Mouse (Mus musculus) heart, postnatal 14 days (tissue): ENCODE results near the gene Ly6g6e. TPM values are rescaled to one million over a fixed set of nuclear protein-coding genes. Genes with fewer than 3 reads are reported as not detected.
A peak's percentile ranks its signal among the peaks of the same experiment; 100 is the strongest.

Experiments used
- DNase-seq, 2 experiments: peaks; one replicate each; pipeline ENCODE4 v3.0.0; 2021 to 2022
- intact Hi-C: fragments of 180-260 bp; cut with DNase I; formaldehyde crosslinking; loops from one replicate; pipeline ENCODE4 v1.15.1; 2025
- total RNA-seq, 2 experiments: library from RNA; stranded (reverse); gene quantifications; 2 replicates each; pipeline ENCODE4 v1.2.3; 2021

The Ly6g6e gene
- total RNA-seq, 2 experiments from 2014 or later: not detected

- no peak for DNase-seq
- intact Hi-C loops: no loop called here
Measured at GRCm38 (mm10) chr17:35048932-35049440, 27.7 kb upstream of the Ly6g6e start.

DNA sequence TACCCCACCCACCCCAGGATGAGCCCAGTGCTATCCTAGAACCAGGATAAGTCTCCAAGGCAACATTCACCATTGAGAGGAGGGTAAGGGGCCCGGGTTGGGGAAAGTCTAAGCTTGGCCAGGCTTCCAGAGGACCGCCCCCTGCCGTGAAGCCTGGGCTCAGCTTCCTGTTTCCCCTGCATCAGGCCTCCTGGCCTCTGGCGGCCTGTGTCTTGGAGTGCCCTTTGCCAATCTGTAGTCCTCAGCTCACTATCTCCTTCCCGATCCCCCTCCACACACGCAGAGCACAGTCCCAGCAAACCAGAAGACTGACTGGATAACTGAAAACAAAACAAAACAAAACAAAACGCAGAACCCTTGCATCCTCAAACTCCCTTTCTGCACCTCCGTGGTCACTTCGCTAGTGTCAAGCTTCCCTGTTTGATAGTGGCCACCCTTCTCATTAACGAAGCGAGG is 27.1 kb upstream of the Ly6g6e start, which contains the start of gene Clic1:
TSS of gene Clic1 (plus strand) at position 406 of the 456 bp plus-strand sequence.
- peak; percentile 61 to 67 for DNase-seq
- intact Hi-C loops: no loop called here

GRCm38 (mm10) chr17:35050126-35050750 is 26.5 kb upstream of the Ly6g6e start:
- intact Hi-C loops: no loop called here
- DNase-seq: peak; percentile 82 to 83

- intact Hi-C loops: no loop called here
- DNase-seq: peak; percentile 80 to 84
Measured at GRCm38 (mm10) chr17:35051156-35052086, 25.3 kb upstream of the Ly6g6e start.

GRCm38 (mm10) chr17:35052271-35052798 is 24.4 kb upstream of the Ly6g6e start:
- DNase-seq: no peak
- intact Hi-C loops: no loop called here

GRCm38 (mm10) chr17:35055691-35056495 is 20.8 kb upstream of the Ly6g6e start:
- intact Hi-C loops: no loop called here
- DNase-seq: peak in 1 of 2 experiments; percentile 22

- DNase-seq: no peak
- intact Hi-C loops: no loop called here
Measured at GRCm38 (mm10) chr17:35057090-35057489, 19.6 kb upstream of the Ly6g6e start.

GRCm38 (mm10) chr17:35058316-35058715 is 18.4 kb upstream of the Ly6g6e start:
- intact Hi-C loops: no loop called here
- no peak for DNase-seq

GRCm38 (mm10) chr17:35058911-35059892 is 17.5 kb upstream of the Ly6g6e start, which contains the start of gene Ddah2:
Ddah2 (plus strand) TSS chr17:35059035.
- intact Hi-C loops: loop anchor here (1.0 kb wide), 1 partner anchor 37 kb away; no protein-coding TSS in a partner anchor

DNA sequence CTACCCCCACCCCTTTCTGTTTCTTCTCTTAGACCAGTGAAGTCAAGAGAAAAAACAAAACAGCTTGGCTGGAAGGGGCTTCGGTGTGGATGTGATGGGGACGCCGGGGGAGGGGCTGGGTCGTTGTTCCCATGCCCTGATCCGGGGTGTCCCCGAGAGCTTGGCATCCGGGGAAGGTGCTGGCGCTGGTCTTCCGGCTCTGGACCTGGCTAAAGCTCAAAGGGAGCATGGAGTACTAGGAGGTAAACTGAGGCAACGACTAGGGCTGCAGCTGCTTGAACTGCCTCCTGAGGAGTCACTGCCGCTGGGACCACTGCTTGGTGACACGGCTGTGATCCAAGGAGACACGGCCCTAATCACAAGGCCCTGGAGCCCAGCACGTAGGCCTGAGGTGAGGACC is 16.6 kb upstream of the Ly6g6e start:
- DNase-seq: no peak
- intact Hi-C loops: no loop called here

More at GRCm38 (mm10) chr17:35058911-35059892, 17.5 kb upstream of the Ly6g6e start, which contains the start of gene Ddah2:
- peak; percentile 93 to 96 for DNase-seq

GRCm38 (mm10) chr17:35060737-35061297 is 15.9 kb upstream of the Ly6g6e start:
- intact Hi-C loops: no loop called here
- DNase-seq: peak in 1 of 2 experiments; percentile 27

- intact Hi-C loops: no loop called here
- DNase-seq: no peak
Measured at GRCm38 (mm10) chr17:35061299-35061698, 15.4 kb upstream of the Ly6g6e start.

GRCm38 (mm10) chr17:35063466-35063865 is 13.2 kb upstream of the Ly6g6e start:
- DNase-seq: peak; percentile 42 to 61
- intact Hi-C loops: no loop called here

DNA sequence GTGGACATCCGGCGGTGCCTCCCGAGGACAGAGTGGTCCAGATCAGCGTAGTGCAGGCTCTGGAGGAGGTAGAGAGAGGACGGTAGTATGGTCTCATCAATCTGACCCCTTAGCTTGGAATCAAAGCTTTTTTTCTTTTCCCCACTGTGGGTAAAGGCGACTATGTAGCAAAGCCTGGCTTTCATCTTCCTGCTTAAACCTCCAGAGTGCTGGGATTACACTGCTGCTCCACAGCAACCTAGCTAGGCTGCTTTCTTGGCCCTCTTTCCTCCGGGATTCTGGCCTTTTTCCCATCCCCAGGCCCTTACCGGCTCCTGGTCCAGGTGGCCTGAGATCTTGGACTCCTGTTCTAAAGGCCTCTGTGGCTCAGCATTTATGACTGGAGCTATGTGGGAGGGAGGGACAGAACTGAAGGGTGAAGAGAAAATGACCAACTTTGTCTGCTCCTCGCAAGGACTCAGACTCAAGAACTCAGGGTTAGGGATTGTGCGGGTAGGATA is 12.3 kb upstream of the Ly6g6e start:
- DNase-seq: no peak
- intact Hi-C loops: no loop called here

GRCm38 (mm10) chr17:35064951-35065947 is 11.5 kb upstream of the Ly6g6e start, which contains the start of gene Ly6g6c:
Ly6g6c (plus strand) TSS chr17:35065388.
- intact Hi-C loops: no loop called here
- DNase-seq: peak; percentile 53 to 59

DNA sequence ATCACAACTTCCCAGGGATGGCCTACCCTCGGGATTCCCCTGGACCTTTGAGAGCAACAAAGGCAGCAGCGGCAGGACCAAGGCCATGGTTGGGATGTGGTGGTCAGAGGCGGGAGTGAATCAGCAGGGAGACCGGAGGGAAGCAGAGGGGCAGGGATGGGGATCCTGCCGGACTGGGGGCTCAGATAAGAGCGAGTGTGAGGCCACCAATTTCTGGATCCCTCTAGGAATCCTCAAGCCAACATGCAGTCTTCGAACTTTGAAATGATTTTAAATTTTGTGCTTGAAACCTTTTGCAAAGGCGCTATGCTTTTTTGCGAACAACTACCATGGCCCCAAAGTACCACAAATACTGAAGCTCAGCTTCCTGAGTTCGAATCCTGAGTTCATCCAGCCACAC is 10.6 kb upstream of the Ly6g6e start, which contains the start of gene Mpig6b:
TSS of gene Mpig6b (minus strand) at position 101 of the 400 bp plus-strand sequence.
- DNase-seq: no peak
- intact Hi-C loops: no loop called here
